Mouse (Mus musculus): Measurements from ENCODE around the gene Wdr86.

- TF ChIP-seq ZNF384 (IDR thresholded peaks at IDR 0.05; ENCODE audit: low read depth, low read length): no peak
- TF ChIP-seq MAFK (IDR thresholded peaks at IDR 0.05; ENCODE audit: insufficient read depth, low read depth, low read length): no peak
- no peak for TF ChIP-seq CHD2 (IDR thresholded peaks at IDR 0.05; ENCODE audit: low read depth, low read length)
- TF ChIP-seq HCFC1 (IDR thresholded peaks at IDR 0.05; ENCODE audit: borderline replicate concordance, insufficient read depth, low read length): no peak
- no peak for TF ChIP-seq ZC3H11A (IDR thresholded peaks at IDR 0.05; ENCODE audit: borderline replicate concordance, low read depth, low read length)
These were observed 29.3 kb downstream of the Wdr86 start for GRCm38 (mm10) chr5:24701271-24701670.
